Mouse (Mus musculus) forebrain, embryonic 11.5 days (tissue): ENCODE data around the gene Prr15. TPM values are rescaled to one million over a fixed set of nuclear protein-coding genes. Genes with fewer than 3 reads are reported as not detected.

Experiments
- ATAC-seq: fragments of 200-750 bp; cut with Nextera tagmentation; replicated peaks from 2 replicates; pipeline ENCODE4 v1.8.0; 2017; ENCODE audit warnings: moderate TSS enrichment; ENCODE audit not compliant: low FRiP score
- DNase-seq: peaks from one replicate; pipeline ENCODE4 v3.0.0-alpha.2; 2017; ENCODE audit warnings: low spot score
- H3K27ac ChIP-seq: fragments of 300-500 bp; sonication (generic); 2 replicates; pipeline ENCODE4 v1.5.1; 2014; ENCODE audit warnings: low read depth, low read length
- H3K27me3 ChIP-seq: fragments of 300-500 bp; sonication (generic); 2 replicates; pipeline ENCODE4 v1.6.1; 2014; ENCODE audit warnings: mild to moderate bottlenecking, low read length, mixed read lengths; ENCODE audit not compliant: control insufficient read depth, insufficient read depth
- H3K36me3 ChIP-seq: fragments of 300-500 bp; sonication (generic); 2 replicates; pipeline ENCODE4 v1.6.1; 2014; ENCODE audit warnings: mild to moderate bottlenecking, low read length, moderate library complexity, mixed read lengths; ENCODE audit not compliant: control insufficient read depth, insufficient read depth
- H3K4me1 ChIP-seq: fragments of 300-500 bp; sonication (generic); replicated peaks from 2 replicates; pipeline ENCODE4 v1.6.1; 2014; ENCODE audit warnings: low read length, mixed read lengths; ENCODE audit not compliant: control insufficient read depth, insufficient read depth
- H3K4me2 ChIP-seq: fragments of 300-500 bp; sonication (generic); 2 replicates; pipeline ENCODE4 v1.6.1; 2014; ENCODE audit warnings: low read depth, mild to moderate bottlenecking, low read length, moderate library complexity, mixed read lengths; ENCODE audit not compliant: severe bottlenecking
- H3K4me3 ChIP-seq: fragments of 300-500 bp; sonication (generic); 2 replicates; pipeline ENCODE4 v1.5.1; 2014; ENCODE audit warnings: low read depth, low read length
- H3K9ac ChIP-seq: fragments of 300-500 bp; sonication (generic); 2 replicates; pipeline ENCODE4 v1.6.1; 2014; ENCODE audit warnings: low read length
- H3K9me3 ChIP-seq: fragments of 300-500 bp; sonication (generic); 2 replicates; pipeline ENCODE4 v1.6.1; 2016; ENCODE audit warnings: low read length, mixed read lengths; ENCODE audit not compliant: control insufficient read depth
- WGBS: fragments of 180-500 bp; shearing (Covaris S2); extraction: QIAGEN DNeasy Blood & Tissue Kit; methylation state at CpG from one replicate; pipeline ENCODE4 v1.1.7; 2014; 5-methylcytosine and 5-hydroxymethylcytosine counted together
- polyA plus RNA-seq: library from polyadenylated mRNA; unstranded; fragments of >200 nt; fragmentation: Nextera tagmentation; extraction: Ambion mirVana; gene quantifications from 2 replicates; pipeline ENCODE4 v1.2.1, GENCODE M21; 2014

The Prr15 gene
- polyA plus RNA-seq, 1 experiment from 2014 or later, result 5.0 TPM

GRCm38 (mm10) chr6:54326671-54327625, 1.3 kb downstream of the Prr15 start:
- no peak overlapping the region for H3K27ac ChIP-seq
- H3K4me2 ChIP-seq, result peak overlapping the region; percentile 92
- peak; percentile 53 for ATAC-seq
- under 1% methylated on average over 53 of the region's 53 CpGs for WGBS
- DNase-seq, result peak; percentile 81
- H3K27me3 ChIP-seq, result peaks cover 29% of the 10 kb centered on the region
- no peaks in the 10 kb centered on the region for H3K36me3 ChIP-seq
- peak overlapping the region; percentile 43 for H3K4me3 ChIP-seq
- H3K9me3 ChIP-seq, result no peaks in the 10 kb centered on the region
- peaks cover 2% of the 10 kb centered on the region; the same call in 1 of the 2 replicates for H3K4me1 ChIP-seq
- H3K9ac ChIP-seq, result peak overlapping the region; percentile 41

DNA sequence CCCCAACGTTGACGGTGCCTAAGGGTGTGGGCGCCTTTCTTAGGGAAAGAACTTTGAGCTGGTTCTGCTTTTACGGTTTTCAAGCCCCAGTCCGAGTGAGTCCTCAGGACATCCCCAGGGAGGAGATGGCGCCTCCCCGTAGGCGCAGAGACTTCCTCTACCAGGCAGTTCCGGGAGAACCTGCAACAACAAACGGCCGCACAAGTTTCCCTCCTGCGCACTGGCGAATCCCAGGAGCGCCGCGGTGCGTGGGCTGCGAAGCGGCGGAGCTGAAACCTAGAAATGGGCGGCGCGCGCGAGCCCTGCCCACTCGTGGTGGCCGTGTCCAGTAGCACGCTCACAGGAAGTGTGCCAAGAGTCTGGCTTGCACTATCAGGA, 2.0 kb downstream of the Prr15 start:
- peak overlapping the region; percentile 41 for H3K9ac ChIP-seq
- peaks cover 5% of the 10 kb centered on the region; the same call in 1 of the 2 replicates for H3K4me1 ChIP-seq
- no peaks in the 10 kb centered on the region for H3K9me3 ChIP-seq
- no peaks in the 10 kb centered on the region for H3K36me3 ChIP-seq
- peak overlapping the region; percentile 92 for H3K4me2 ChIP-seq
- WGBS, result under 1% methylated on average over 28 of the region's 28 CpGs
- H3K27ac ChIP-seq, result no peak overlapping the region
- H3K27me3 ChIP-seq, result peaks cover 29% of the 10 kb centered on the region
- ATAC-seq (no peak), DNase-seq (peak; percentile 68)
- H3K4me3 ChIP-seq, result peak overlapping the region; percentile 43

GRCm38 (mm10) chr6:54328783-54329182, 3.1 kb downstream of the Prr15 start:
- Histone ChIP-seq H3K9me3 (no peaks in the 10 kb centered on the region), H3K9ac (no peak overlapping the region), H3K4me2 (no peak overlapping the region), H3K27ac (no peak overlapping the region), H3K36me3 (no peaks in the 10 kb centered on the region), H3K4me1 (peaks cover 10% of the 10 kb centered on the region; the same call in 1 of the 2 replicates), H3K27me3 (peaks cover 29% of the 10 kb centered on the region), H3K4me3 (no peak overlapping the region)
- no peak for DNase-seq
- ATAC-seq, result no peak
- 96% methylated on average over 5 of the region's 5 CpGs for WGBS

DNA sequence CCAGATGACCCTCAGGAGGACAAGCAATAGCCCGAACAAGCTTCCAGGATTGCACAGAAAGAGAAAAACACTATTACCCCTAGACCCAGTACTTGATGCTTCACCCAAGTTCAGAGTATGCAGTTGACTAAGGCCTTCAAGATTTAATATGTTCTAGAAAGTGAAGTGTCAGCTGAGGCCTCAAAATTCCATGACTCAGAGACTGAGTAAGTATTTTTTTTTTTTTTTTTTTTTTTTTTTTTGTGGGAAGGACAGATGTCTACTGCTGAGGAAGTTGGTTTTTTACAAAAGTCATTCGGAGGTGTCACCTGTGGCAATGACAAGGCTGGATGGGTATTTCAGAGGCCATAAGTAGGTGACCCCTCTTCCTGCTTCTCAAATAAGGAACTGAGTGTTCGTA, 4.0 kb downstream of the Prr15 start:
- H3K9ac ChIP-seq, result no peak overlapping the region
- WGBS, result 82% methylated on average over 3 of the region's 3 CpGs
- no peak overlapping the region for H3K4me3 ChIP-seq
- no peaks in the 10 kb centered on the region for H3K36me3 ChIP-seq
- ATAC-seq (no peak), DNase-seq (no peak)
- H3K4me2 ChIP-seq, result no peak overlapping the region
- peaks cover 29% of the 10 kb centered on the region for H3K27me3 ChIP-seq
- H3K27ac ChIP-seq, result no peak overlapping the region
- H3K4me1 ChIP-seq, result peaks cover 10% of the 10 kb centered on the region; the same call in 1 of the 2 replicates
- no peaks in the 10 kb centered on the region for H3K9me3 ChIP-seq

DNA sequence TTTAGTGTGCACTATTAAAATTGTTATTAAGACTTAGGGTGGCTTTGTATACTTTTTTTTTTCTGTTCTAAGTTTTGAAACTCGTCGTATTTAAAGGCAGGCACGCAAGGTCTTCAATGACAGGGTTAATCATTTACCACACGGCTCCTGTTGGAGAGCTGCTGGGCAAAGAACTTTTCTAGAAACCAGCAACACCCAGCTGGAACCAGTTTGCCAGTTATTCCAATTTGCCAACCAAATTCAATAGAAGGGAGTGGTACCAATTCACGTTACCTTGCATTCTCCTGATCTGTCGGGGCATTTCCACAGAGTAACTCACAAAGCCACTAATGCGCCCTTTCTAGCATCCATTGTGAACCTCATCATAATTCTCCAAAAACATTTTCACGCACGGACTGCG, 4.5 kb downstream of the Prr15 start:
- no peak overlapping the region for H3K27ac ChIP-seq
- H3K9me3 ChIP-seq, result no peaks in the 10 kb centered on the region
- no peak overlapping the region for H3K9ac ChIP-seq
- ATAC-seq (no peak), DNase-seq (no peak)
- H3K4me2 ChIP-seq, result no peak overlapping the region
- H3K27me3 ChIP-seq, result peaks cover 27% of the 10 kb centered on the region
- WGBS, result 45% methylated on average over 10 of the region's 10 CpGs
- H3K4me1 ChIP-seq, result peaks cover 10% of the 10 kb centered on the region; the same call in 1 of the 2 replicates
- H3K4me3 ChIP-seq, result no peak overlapping the region
- H3K36me3 ChIP-seq, result no peaks in the 10 kb centered on the region

- Histone ChIP-seq H3K4me2 (no peak overlapping the region; the same call in 1 of the 2 replicates), H3K36me3 (no peaks in the 10 kb centered on the region), H3K4me3 (no peak overlapping the region), H3K9ac (no peak overlapping the region), H3K9me3 (no peaks in the 10 kb centered on the region), H3K27ac (0 out of 2 replicates have a peak overlapping the region, but pooled peaks have one; percentile 57), H3K27me3 (peaks cover 17% of the 10 kb centered on the region), H3K4me1 (peaks cover 10% of the 10 kb centered on the region; the same call in 1 of the 2 replicates)
- 31% methylated on average over 10 of the region's 10 CpGs for WGBS
- ATAC-seq (peak; percentile 77), DNase-seq (no peak)
Measured at GRCm38 (mm10) chr6:54331765-54332164, 6.1 kb downstream of the Prr15 start.

DNA sequence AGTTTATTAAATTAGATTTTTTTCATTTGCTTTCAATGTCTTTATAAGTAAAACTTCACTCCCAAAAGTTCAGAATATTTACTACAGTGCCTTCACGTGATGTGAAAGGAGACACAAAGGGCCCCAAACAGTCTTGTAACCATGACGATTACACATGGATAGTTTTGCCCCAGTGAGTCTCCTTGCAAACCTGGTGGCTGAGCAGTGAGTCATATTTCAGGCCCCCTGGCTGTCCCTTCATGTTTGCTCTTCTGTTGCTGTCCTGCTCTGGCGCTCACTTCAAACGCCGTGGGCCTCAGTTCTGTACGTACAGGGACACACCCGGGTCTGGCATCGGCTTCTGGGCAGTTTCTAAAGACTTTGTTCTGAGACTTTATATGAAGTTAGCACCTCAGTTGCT, 6.6 kb downstream of the Prr15 start:
- Histone ChIP-seq H3K4me1 (peaks cover 10% of the 10 kb centered on the region; the same call in 1 of the 2 replicates), H3K9me3 (no peaks in the 10 kb centered on the region), H3K4me3 (no peak overlapping the region), H3K36me3 (no peaks in the 10 kb centered on the region), H3K4me2 (no peak overlapping the region), H3K27me3 (peaks cover 13% of the 10 kb centered on the region), H3K9ac (no peak overlapping the region), H3K27ac (peak overlapping the region; percentile 57; the same call in 1 of the 2 replicates)
- 49% methylated on average over 8 of the region's 8 CpGs for WGBS
- DNase-seq, result no peak
- peak; percentile 60 for ATAC-seq

DNA sequence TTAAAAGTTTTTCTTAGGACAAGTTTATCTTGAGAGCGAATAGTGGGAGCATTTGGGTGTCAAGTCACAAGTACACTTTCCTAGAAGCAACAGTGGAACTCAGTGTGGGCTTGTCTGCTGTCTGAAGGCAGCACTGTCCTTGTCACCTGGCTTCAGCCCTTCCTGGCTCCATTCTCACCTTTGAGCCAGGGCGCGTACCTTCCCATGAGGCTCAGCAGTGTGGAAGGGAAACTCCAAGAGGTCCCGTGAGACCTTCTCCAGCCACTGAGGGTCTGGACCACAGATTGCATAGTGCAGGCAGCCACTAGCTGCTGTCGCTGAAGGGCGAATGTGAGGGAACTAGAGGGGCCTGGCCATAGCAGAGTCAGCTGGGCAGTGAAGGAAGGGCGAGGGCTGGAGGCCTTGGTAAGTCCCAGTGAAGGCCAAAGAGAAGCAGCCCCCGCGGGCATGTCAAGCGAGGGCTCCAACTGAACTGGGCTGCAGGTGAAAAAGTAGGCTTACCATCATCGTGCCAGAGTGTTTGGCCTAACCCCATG, 7.5 kb downstream of the Prr15 start:
- no peak overlapping the region for H3K4me2 ChIP-seq
- H3K36me3 ChIP-seq, result no peaks in the 10 kb centered on the region
- H3K4me1 ChIP-seq, result peaks cover 8% of the 10 kb centered on the region; the same call in 1 of the 2 replicates
- DNase-seq (no peak), ATAC-seq (no peak)
- H3K27ac ChIP-seq, result no peak overlapping the region
- no peak overlapping the region for H3K4me3 ChIP-seq
- H3K27me3 ChIP-seq, result peaks cover 3% of the 10 kb centered on the region; the same call in 1 of the 2 replicates
- WGBS, result 39% methylated on average over 11 of the region's 11 CpGs
- no peaks in the 10 kb centered on the region for H3K9me3 ChIP-seq
- no peak overlapping the region for H3K9ac ChIP-seq
